Mouse (Mus musculus) kidney, postnatal 10 days (tissue): Measurements from ENCODE around the gene Hsd17b7.

ENCODE experiments used
- DNase-seq: peaks from one replicate; pipeline ENCODE4 v3.0.0; 2021; ENCODE audit warnings: mixed read lengths

Gene Hsd17b7

GRCm38 (mm10) chr1:169934005-169934725 lies 34.9 kb downstream of the Hsd17b7 start:
- DNase-seq: peak; percentile 73

GRCm38 (mm10) chr1:169932122-169932746 lies 36.8 kb downstream of the Hsd17b7 start:
- DNase-seq: no peak

- no peak for DNase-seq
These were observed 37.3 kb downstream of the Hsd17b7 start for GRCm38 (mm10) chr1:169931698-169932097.

- DNase-seq: peak; percentile 63
These were observed 40.5 kb downstream of the Hsd17b7 start, which contains the start of gene Ccdc190 for GRCm38 (mm10) chr1:169928454-169928971. Gene Ccdc190, plus strand, starts transcription at chr1:169928648.

- DNase-seq: no peak
These were observed 41.2 kb downstream of the Hsd17b7 start for GRCm38 (mm10) chr1:169927753-169928369.

GRCm38 (mm10) chr1:169924567-169924966 lies 44.5 kb downstream of the Hsd17b7 start:
- DNase-seq: no peak

DNA sequence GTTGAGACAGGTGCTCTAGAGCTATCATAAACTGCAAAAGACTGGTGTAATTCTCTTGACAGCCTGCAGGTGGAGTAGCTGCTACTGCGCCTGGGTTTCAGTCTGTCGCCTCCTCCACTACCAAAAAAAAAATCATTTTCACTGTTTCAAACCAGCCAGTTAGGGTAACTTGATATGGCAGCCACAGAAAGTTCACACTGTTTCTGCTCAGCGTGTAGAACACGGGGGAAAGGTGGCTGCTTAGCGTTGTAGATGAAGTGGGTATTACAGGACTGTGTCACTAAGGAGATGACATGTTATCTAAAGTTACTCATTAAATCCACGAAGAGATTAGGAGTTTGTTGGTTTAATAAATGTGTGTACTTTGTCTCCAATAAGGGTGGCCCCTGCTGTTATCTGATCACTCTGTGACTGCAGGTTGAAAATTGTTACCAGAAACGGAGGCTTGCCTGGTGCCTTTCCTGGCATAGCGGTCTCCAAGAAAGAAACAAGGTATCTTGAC lies 47.3 kb downstream of the Hsd17b7 start:
- DNase-seq: peak; percentile 52

GRCm38 (mm10) chr1:169919211-169919610 lies 49.8 kb downstream of the Hsd17b7 start:
- DNase-seq: peak; percentile 88

- DNase-seq: peak; percentile 59
These were observed 51.0 kb downstream of the Hsd17b7 start for GRCm38 (mm10) chr1:169917998-169918397.

DNA sequence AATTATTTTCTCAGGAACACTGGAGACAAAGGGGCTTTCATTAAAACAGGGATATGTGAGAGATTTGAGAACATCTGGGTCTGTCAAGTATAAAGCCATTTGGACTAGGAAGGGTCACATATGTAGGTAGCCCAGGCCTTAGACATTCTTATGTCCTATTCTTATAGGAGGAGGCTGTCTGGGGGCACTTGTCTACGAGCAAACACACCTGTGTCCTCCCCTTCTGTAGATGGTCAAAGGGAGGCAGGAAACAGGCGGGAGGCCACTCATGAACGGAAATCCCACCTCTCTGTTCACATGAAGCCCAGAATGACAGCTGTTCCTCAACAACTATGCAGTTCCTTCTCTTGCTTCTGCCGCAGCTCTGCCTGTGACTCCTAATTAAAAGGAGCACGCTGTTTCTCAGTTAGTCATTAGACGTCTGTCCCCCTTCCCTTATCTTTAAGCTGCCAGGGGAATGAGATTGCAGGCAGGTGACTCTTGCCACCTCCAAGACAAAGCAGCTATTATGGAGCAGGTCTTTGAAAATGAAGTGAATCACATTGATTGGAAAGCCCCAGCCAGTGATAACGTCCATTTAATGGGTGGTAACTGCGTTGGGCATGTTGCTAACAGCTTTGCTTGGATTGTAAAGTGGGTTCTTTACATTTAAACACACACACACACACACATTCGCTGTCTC lies 51.8 kb downstream of the Hsd17b7 start:
- no peak for DNase-seq

GRCm38 (mm10) chr1:169916659-169917058 lies 52.4 kb downstream of the Hsd17b7 start:
- DNase-seq: peak; percentile 30

- DNase-seq: no peak
These were observed 57.5 kb downstream of the Hsd17b7 start for GRCm38 (mm10) chr1:169911526-169911925.

DNA sequence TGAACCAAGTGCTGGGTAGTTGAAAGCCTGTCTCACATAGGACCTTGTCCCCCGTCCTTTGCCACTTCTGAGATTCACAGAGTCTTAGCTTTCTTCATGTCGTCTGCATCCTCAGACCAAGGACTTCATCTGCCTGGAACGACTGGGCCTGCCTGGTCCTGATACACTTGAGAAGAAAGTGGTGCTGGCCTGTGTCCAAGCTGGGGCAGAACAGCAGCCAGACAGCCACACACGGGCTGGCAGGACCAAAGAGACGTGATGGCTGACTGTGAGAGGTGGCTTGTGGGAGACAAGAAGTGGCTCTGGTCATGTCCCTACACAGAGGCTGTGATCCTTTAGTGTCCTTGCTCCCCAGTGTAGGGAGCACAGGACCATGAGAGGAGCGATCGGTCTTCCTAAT lies 58.3 kb downstream of the Hsd17b7 start:
- DNase-seq: no peak

GRCm38 (mm10) chr1:169909659-169910058 lies 59.4 kb downstream of the Hsd17b7 start:
- DNase-seq: no peak

DNA sequence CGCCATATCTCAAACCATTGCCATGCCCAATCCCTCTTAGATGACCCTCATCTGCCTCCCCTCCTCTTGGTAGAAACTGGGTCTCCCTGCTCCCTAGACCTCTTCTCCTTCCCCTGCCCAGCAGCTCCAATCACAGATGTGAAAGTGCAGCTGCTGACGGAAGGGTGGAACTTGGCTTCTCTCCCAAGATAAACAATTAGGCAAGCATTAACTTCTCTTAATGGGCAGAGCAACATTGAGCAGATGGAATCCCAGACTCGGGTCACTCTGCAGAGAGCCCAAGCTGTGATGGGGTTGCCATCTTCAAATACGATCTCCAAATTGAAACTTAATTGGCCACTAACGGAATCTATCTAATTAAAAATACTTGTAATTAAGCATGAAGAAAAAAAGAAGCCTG lies 59.9 kb downstream of the Hsd17b7 start:
- DNase-seq: no peak

DNA sequence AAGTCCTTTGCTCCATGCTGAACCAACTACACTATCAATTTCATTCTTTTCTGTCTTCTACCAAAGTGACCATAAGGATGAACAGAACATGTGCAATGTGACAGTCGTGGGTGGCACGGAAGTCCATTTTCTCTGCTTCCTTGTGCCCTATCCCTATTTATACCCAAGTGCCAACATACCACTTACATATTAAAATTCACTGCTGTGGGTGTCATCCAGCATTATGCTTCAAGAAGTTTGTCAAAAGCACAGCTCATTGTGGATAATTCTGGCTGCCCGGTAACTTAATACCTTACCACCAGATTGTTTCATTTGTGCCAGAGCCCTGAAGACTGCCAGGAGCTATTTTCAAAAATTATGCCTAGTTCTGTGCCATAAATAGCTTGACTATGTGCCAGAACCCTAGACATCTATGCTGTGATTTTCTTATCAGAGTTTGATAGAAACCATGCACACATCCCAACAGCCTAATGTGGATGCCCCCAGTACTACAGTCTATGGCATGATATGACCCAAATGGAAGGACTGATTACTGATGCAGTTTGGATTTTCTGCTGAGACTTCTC lies 68.2 kb downstream of the Hsd17b7 start:
- DNase-seq: no peak
